Mouse (Mus musculus) heart, embryonic 16.5 days (tissue): ENCODE data around the gene Kctd19. TPM values are rescaled to one million over a fixed set of nuclear protein-coding genes. Genes with fewer than 3 reads are reported as not detected.
A peak's percentile ranks its signal among the peaks of the same experiment; 100 is the strongest.

Source experiments
- ATAC-seq: fragments of 200-750 bp; cut with Nextera tagmentation; replicated peaks from 2 replicates; pipeline ENCODE4 v1.8.0; 2017; ENCODE audit warnings: moderate number of reproducible peaks; ENCODE audit not compliant: insufficient read depth, low FRiP score; ENCODE audit errors: extremely low read depth
- H3K27ac ChIP-seq: fragments of 300-500 bp; sonication (generic); 2 replicates; pipeline ENCODE4 v1.5.1; 2014; ENCODE audit warnings: mild to moderate bottlenecking, low read length, control low read depth, moderate library complexity
- H3K27me3 ChIP-seq: fragments of 300-500 bp; sonication (generic); 2 replicates; pipeline ENCODE4 v1.6.1; 2014; ENCODE audit warnings: low read length, mixed read lengths; ENCODE audit not compliant: control insufficient read depth, insufficient read depth
- H3K36me3 ChIP-seq: fragments of 300-500 bp; sonication (generic); 2 replicates; pipeline ENCODE4 v1.6.1; 2014; ENCODE audit not compliant: control insufficient read depth, insufficient read depth
- H3K4me1 ChIP-seq: fragments of 300-500 bp; sonication (generic); 2 replicates; pipeline ENCODE4 v1.6.1; 2014; ENCODE audit warnings: low read length, mixed read lengths; ENCODE audit not compliant: control insufficient read depth, insufficient read depth
- H3K4me2 ChIP-seq: fragments of 300-500 bp; sonication (generic); 2 replicates; pipeline ENCODE4 v1.6.1; 2014; ENCODE audit warnings: low read depth, mild to moderate bottlenecking, control low read depth, low read length
- H3K4me3 ChIP-seq: fragments of 300-500 bp; sonication (generic); 2 replicates; pipeline ENCODE4 v1.5.1; 2014; ENCODE audit warnings: mild to moderate bottlenecking, control low read depth, low read length
- H3K9ac ChIP-seq: fragments of 300-500 bp; sonication (generic); 2 replicates; pipeline ENCODE4 v1.6.1; 2014; ENCODE audit warnings: low read length, control low read depth
- H3K9me3 ChIP-seq: fragments of 300-500 bp; sonication (generic); replicated peaks from 2 replicates; pipeline ENCODE4 v1.6.1; 2016; ENCODE audit warnings: low read length; ENCODE audit not compliant: control insufficient read depth
- WGBS: fragments of 180-500 bp; shearing (Covaris S2); extraction: QIAGEN DNeasy Blood & Tissue Kit; methylation state at CpG from one replicate; pipeline ENCODE4 v1.1.7; 2014; 5-methylcytosine and 5-hydroxymethylcytosine counted together
- polyA plus RNA-seq: library from polyadenylated mRNA; unstranded; fragments of >200 nt; fragmentation: Nextera tagmentation; extraction: Ambion mirVana; gene quantifications from 2 replicates; pipeline ENCODE4 v1.2.1, GENCODE M21; 2015

The Kctd19 gene
- 0.07 TPM in 1 of 2 replicates, not detected in the other for polyA plus RNA-seq

DNA sequence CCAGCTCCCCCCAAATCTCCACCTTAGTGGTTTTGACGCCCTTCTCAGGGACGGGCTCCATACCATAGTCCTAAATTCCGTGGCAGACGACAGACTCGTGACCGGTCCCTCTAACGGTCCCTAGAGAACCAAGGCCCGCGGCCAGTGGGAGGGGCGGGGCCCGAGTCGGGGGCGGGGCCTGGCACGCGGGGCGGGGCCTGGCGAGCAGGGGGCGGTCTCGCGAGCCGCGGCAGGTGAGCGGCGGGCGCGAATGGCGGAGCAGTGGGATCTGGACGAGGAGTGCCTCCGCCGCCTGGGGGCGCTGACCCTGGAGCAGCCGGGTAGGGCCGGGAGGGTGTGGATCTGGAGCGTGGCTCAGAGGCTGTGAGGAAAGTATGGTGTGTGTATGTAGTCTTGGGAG, at the start of gene Kctd19, which contains the start of gene Lrrc36:
Kctd19 (minus strand) TSS at position 112 of the 400 bp plus-strand sequence.
Lrrc36 (plus strand) TSS at position 181 of the 400 bp plus-strand sequence.
- Histone ChIP-seq H3K9ac (no peak within 1 kb of the TSS), H3K36me3 (no peaks in the 10 kb centered on the region), H3K4me3 (peak within 1 kb of the TSS; percentile 39), H3K4me1 (peaks cover 5% of the 10 kb centered on the region; the same call in 1 of the 2 replicates), H3K27ac (no peak within 1 kb of the TSS), H3K4me2 (peak within 1 kb of the TSS; percentile 60), H3K9me3 (0 out of 2 replicates have a peak, but pooled peaks cover 4% of the 10 kb centered on the region), H3K27me3 (peaks cover 18% of the 10 kb centered on the region)
- 2% methylated on average over 34 of the region's 34 CpGs for WGBS
- no peak; the same call in 1 of the 2 replicates for ATAC-seq

DNA sequence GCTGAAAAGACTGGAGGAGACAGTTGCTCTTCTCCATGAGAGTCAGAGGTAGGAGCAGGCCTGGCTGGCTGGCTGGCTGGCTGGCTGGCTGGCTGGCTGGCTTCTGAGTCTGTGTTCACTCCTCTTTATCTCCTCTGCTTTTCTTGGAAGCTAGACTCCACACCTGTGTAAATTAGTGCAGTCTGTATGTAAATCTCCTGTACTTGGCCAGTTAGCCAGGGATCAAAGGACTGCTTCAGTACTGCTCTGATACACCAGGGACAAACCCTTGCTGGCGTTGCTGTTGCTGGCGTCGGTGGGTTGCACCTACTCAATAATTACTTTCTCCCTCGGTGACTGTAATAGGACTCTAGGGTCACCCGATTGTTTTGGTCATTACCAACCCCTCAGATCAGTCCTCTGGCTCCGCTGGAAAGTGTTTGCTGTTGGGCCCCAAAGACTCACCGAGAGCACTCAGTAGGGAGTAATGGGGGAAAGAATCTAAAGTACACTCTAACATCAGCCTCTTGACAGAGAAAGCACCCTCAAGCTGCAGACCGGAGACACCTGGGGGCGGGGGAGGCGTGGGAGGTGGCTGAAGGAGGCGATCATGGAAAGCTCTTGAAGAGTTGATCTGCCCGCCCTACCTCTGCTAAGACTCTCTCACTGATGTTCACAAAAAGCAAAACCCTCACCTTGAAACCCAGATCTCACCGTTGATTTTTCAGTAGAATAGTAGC, 47.9 kb upstream of the Kctd19 start:
- ATAC-seq, result no peak
- Histone ChIP-seq H3K4me1 (peaks cover 3% of the 10 kb centered on the region; the same call in 1 of the 2 replicates), H3K27me3 (no peaks in the 10 kb centered on the region), H3K4me3 (no peak overlapping the region), H3K36me3 (no peaks in the 10 kb centered on the region), H3K9me3 (no peaks in the 10 kb centered on the region), H3K9ac (no peak overlapping the region), H3K27ac (no peak overlapping the region), H3K4me2 (no peak overlapping the region)
- 62% methylated on average over 13 of the region's 13 CpGs for WGBS

DNA sequence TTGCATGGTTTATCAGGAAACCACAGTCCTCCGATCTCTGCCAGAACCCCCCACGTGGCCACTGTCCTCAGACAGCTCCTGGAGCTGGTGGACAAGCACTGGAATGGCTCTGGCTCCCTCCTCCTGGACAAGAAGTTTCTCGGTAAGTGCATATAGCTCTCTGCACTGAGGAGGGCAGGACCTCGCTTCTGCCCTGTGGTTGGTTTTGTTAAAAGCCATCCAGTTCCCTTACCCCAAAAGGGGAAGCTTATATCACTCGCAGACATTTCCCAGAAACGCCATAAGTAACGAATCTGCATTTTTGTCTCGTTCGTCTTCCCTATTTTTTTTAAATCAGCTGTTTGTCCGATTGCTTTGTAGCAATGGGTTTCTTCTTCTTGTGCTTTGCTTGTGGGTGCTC, 41.9 kb upstream of the Kctd19 start:
- Histone ChIP-seq H3K27me3 (no peaks in the 10 kb centered on the region), H3K9me3 (no peaks in the 10 kb centered on the region), H3K4me3 (no peak overlapping the region), H3K4me2 (no peak overlapping the region), H3K36me3 (no peaks in the 10 kb centered on the region), H3K4me1 (0 out of 2 replicates have a peak, but pooled peaks cover 3% of the 10 kb centered on the region), H3K27ac (no peak overlapping the region), H3K9ac (no peak overlapping the region)
- no peak for ATAC-seq
- WGBS, result 49% methylated on average over 10 of the region's 10 CpGs

DNA sequence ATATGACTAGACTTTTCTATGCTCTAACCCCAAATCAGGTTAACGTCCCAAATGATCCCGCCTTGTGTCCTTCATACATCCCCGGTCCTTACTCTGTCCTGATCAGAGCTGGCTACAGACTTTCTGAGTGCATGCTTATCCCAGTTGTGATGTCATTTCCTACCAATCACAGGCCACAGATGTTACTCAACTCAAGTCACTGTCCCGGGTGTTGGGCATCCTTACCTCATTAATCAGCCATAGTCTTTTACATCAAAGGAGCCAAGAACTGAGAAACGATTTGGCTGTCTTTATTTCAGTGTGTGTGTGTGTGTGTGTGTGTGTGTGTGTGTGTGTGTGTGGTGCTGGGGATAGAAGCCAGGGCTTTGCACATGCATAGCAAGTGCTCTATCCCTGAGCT, 40.8 kb upstream of the Kctd19 start:
- WGBS, result 51% methylated on average over 5 of the region's 5 CpGs
- Histone ChIP-seq H3K9me3 (no peaks in the 10 kb centered on the region), H3K27me3 (no peaks in the 10 kb centered on the region), H3K9ac (no peak overlapping the region), H3K4me2 (no peak overlapping the region), H3K27ac (no peak overlapping the region), H3K36me3 (no peaks in the 10 kb centered on the region), H3K4me3 (no peak overlapping the region), H3K4me1 (0 out of 2 replicates have a peak, but pooled peaks cover 3% of the 10 kb centered on the region)
- ATAC-seq, result no peak

DNA sequence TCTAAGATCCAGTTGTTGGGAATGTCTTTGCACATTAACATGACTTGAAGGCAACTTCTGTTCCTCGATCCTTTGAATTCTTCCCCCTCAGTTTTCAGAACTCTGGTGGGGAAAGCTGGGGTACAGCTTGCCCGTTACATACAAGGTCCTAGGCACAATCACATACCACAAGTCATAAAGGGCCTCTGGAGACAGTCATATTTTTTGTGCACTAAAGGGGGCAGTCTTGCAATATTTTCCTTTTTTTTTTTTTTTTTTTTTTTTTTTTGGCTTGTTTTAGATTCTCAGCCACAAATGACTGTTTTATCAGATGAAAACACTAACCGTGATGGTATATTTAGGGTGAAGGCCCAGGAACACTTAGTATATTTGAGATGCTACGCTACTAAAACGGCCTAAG, 40.0 kb upstream of the Kctd19 start:
- Histone ChIP-seq H3K9me3 (no peaks in the 10 kb centered on the region), H3K4me3 (no peak overlapping the region), H3K36me3 (no peaks in the 10 kb centered on the region), H3K4me2 (no peak overlapping the region), H3K27me3 (no peaks in the 10 kb centered on the region), H3K9ac (no peak overlapping the region), H3K4me1 (0 out of 2 replicates have a peak, but pooled peaks cover 3% of the 10 kb centered on the region), H3K27ac (no peak overlapping the region)
- no peak for ATAC-seq
- 58% methylated on average over 5 of the region's 5 CpGs for WGBS

DNA sequence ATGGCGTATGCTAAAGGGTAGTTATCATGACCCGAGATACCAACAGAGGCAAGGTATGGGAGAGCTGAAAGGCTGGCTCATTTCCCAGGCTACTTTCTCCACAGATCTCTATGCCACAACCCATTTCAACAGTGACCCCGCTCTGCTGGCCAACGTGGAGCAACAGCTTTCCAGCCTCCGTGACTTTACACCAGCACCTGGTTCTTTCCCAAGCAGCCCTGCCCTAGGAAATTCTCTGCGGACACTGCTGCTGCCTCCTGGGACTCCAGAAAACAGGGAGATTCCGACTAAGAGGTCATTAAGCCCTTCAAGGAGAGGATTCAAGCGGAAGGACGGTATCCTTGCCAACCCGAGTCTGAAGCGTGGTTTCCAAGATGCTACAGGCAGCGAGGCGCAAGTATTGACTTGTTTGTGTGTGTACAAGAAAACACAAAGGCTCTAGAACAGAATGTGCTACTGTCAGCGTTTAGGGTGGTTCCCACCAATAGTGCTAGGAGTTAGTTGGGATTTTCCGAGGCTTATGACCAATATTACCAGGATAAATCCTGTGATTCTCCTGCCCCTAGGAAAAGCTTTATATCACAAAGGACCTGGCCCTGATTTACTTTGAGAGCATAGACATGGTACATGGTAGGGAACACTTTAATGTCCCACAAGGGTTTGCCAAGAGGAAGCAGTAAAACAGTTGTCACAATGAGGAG, 38.8 kb upstream of the Kctd19 start:
- ATAC-seq, result no peak
- no peaks in the 10 kb centered on the region for H3K27me3 ChIP-seq
- H3K36me3 ChIP-seq, result no peaks in the 10 kb centered on the region
- H3K4me2 ChIP-seq, result no peak overlapping the region
- H3K4me1 ChIP-seq, result 0 out of 2 replicates have a peak, but pooled peaks cover 3% of the 10 kb centered on the region
- no peak overlapping the region for H3K4me3 ChIP-seq
- 59% methylated on average over 15 of the region's 15 CpGs for WGBS
- no peak overlapping the region for H3K9ac ChIP-seq
- no peaks in the 10 kb centered on the region for H3K9me3 ChIP-seq
- H3K27ac ChIP-seq, result no peak overlapping the region

DNA sequence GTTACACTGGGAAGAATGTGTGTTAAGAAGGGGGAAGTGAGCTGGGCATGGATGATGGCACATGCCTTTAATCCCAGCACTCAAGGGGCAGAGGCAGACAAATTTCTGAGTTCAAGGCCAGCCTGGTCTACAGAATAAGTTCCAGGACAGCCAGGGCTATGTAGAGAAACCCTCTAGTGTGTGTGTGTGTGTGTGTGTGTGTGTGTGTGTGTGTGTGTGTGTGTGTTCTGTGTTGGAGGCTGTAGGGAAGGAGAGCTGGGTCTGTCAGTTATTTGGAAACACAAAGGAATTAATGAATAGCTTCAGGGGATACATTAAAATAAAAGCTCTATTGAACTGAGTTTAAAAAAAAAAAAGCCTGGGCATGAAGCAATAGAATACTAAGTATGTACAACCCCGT, 37.7 kb upstream of the Kctd19 start:
- Histone ChIP-seq H3K27me3 (no peaks in the 10 kb centered on the region), H3K4me1 (0 out of 2 replicates have a peak, but pooled peaks cover 3% of the 10 kb centered on the region), H3K4me3 (no peak overlapping the region), H3K9ac (no peak overlapping the region), H3K9me3 (no peaks in the 10 kb centered on the region), H3K27ac (no peak overlapping the region), H3K4me2 (no peak overlapping the region), H3K36me3 (no peaks in the 10 kb centered on the region)
- ATAC-seq, result no peak
- WGBS, result 54% methylated on average over 1 of the region's 1 CpGs

DNA sequence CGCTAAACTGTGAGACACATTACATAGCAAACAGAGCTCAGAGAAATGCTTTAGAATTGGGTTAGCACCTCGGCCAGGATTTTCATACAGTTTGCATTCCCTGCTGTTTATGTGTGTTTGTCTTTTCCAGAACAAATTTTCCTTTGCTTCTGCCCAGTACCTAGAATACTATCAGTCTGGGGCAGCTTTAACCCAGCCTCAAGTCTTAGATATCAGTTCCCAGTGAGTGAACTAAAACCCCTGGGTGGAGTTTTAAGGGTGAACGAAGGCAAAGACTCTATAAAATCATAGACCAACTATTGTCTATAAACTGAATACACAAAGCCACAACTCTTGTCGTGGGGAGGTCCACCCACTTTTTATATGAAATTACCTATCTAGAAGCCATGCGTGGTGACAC, 35.3 kb upstream of the Kctd19 start:
- Histone ChIP-seq H3K4me2 (no peak overlapping the region), H3K4me1 (0 out of 2 replicates have a peak, but pooled peaks cover 3% of the 10 kb centered on the region), H3K9ac (no peak overlapping the region), H3K9me3 (no peaks in the 10 kb centered on the region), H3K36me3 (no peaks in the 10 kb centered on the region), H3K27ac (no peak overlapping the region), H3K27me3 (no peaks in the 10 kb centered on the region; the same call in 1 of the 2 replicates), H3K4me3 (no peak overlapping the region)
- 75% methylated on average over 5 of the region's 5 CpGs for WGBS
- no peak for ATAC-seq

DNA sequence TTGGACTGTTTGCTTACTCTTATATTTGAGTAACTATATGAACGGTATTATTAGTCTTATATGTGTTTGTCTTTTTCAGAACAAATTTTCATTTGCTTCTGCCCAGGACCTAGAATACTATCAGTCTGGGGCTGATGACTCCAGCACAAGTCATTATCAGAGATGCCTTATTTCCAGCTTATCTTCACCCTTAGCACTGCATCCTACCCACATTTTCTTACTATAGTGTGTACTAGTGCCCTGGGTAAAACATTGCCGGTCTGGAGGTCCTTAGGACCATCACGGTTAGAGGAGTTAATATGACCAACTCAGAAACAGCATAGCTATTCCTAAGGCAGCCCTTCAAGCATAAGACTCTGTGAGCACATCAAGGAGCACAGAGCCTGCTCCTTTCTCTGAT, 34.9 kb upstream of the Kctd19 start:
- 82% methylated on average over 3 of the region's 3 CpGs for WGBS
- H3K27me3 ChIP-seq, result no peaks in the 10 kb centered on the region; the same call in 1 of the 2 replicates
- no peak overlapping the region for H3K4me3 ChIP-seq
- H3K27ac ChIP-seq, result no peak overlapping the region
- no peak for ATAC-seq
- H3K4me2 ChIP-seq, result no peak overlapping the region
- no peak overlapping the region for H3K9ac ChIP-seq
- H3K9me3 ChIP-seq, result no peaks in the 10 kb centered on the region
- H3K36me3 ChIP-seq, result no peaks in the 10 kb centered on the region
- 0 out of 2 replicates have a peak, but pooled peaks cover 2% of the 10 kb centered on the region for H3K4me1 ChIP-seq
